Mouse (Mus musculus) hindbrain, embryonic 15.5 days (tissue): Measurements from ENCODE around the gene Trim62. TPM values are rescaled to one million over a fixed set of nuclear protein-coding genes. Genes with fewer than 3 reads are reported as not detected.
A peak's percentile ranks its signal among the peaks of the same experiment; 100 is the strongest.

Experiments used
- ATAC-seq: fragments of 200-750 bp; cut with Nextera tagmentation; 2 replicates; pipeline ENCODE4 v1.8.0; 2017; ENCODE audit warnings: low read depth, moderate number of reproducible peaks, moderate TSS enrichment; ENCODE audit not compliant: low FRiP score
- H3K27ac ChIP-seq: fragments of 300-500 bp; sonication (generic); replicated peaks from 2 replicates; pipeline ENCODE4 v1.5.1; 2015; ENCODE audit warnings: mild to moderate bottlenecking, inconsistent platforms
- H3K27me3 ChIP-seq: fragments of 300-500 bp; sonication (generic); 2 replicates; pipeline ENCODE4 v1.6.1; 2015; ENCODE audit warnings: control low read depth, inconsistent platforms
- H3K36me3 ChIP-seq: fragments of 300-500 bp; sonication (generic); 2 replicates; pipeline ENCODE4 v1.6.1; 2015; ENCODE audit warnings: control low read depth, inconsistent platforms
- H3K4me1 ChIP-seq: fragments of 300-500 bp; sonication (generic); replicated peaks from 2 replicates; pipeline ENCODE4 v1.6.1; 2015; ENCODE audit warnings: control low read depth, inconsistent platforms
- H3K4me2 ChIP-seq: fragments of 300-500 bp; sonication (generic); 2 replicates; pipeline ENCODE4 v1.6.1; 2015; ENCODE audit warnings: moderate library complexity, mild to moderate bottlenecking, inconsistent platforms
- H3K4me3 ChIP-seq: fragments of 300-500 bp; sonication (generic); 2 replicates; pipeline ENCODE4 v1.5.1; 2015; ENCODE audit warnings: mild to moderate bottlenecking, inconsistent platforms
- H3K9ac ChIP-seq: fragments of 300-500 bp; sonication (generic); 2 replicates; pipeline ENCODE4 v1.6.1; 2015; ENCODE audit warnings: inconsistent platforms
- H3K9me3 ChIP-seq: fragments of 300-500 bp; sonication (generic); 2 replicates; pipeline ENCODE4 v1.6.1; 2016; ENCODE audit warnings: control low read depth, inconsistent platforms
- WGBS: fragments of 180-500 bp; shearing (Covaris S2); methylation state at CpG from one replicate; pipeline ENCODE4 v1.1.7; 2015; 5-methylcytosine and 5-hydroxymethylcytosine counted together
- polyA plus RNA-seq: library from polyadenylated mRNA; unstranded; fragments of >200 nt; fragmentation: Nextera tagmentation; extraction: Ambion mirVana; gene quantifications from 2 replicates; pipeline ENCODE4 v1.2.1, GENCODE M21; 2015

The Trim62 gene
- polyA plus RNA-seq, 1 experiment from 2014 or later: 28.4 TPM

GRCm38 (mm10) chr4:128902390-128902789 is 19.0 kb downstream of the Trim62 start:
- Histone ChIP-seq H3K9me3 (no peaks in the 10 kb centered on the region), H3K4me1 (peaks cover 39% of the 10 kb centered on the region), H3K9ac (no peak overlapping the region), H3K4me3 (no peak overlapping the region), H3K4me2 (no peak overlapping the region), H3K27me3 (no peaks in the 10 kb centered on the region), H3K36me3 (peaks cover 15% of the 10 kb centered on the region; the same call in 1 of the 2 replicates), H3K27ac (no peak overlapping the region)
- ATAC-seq: no peak
- WGBS: 81% methylated on average over 8 of the region's 8 CpGs

DNA sequence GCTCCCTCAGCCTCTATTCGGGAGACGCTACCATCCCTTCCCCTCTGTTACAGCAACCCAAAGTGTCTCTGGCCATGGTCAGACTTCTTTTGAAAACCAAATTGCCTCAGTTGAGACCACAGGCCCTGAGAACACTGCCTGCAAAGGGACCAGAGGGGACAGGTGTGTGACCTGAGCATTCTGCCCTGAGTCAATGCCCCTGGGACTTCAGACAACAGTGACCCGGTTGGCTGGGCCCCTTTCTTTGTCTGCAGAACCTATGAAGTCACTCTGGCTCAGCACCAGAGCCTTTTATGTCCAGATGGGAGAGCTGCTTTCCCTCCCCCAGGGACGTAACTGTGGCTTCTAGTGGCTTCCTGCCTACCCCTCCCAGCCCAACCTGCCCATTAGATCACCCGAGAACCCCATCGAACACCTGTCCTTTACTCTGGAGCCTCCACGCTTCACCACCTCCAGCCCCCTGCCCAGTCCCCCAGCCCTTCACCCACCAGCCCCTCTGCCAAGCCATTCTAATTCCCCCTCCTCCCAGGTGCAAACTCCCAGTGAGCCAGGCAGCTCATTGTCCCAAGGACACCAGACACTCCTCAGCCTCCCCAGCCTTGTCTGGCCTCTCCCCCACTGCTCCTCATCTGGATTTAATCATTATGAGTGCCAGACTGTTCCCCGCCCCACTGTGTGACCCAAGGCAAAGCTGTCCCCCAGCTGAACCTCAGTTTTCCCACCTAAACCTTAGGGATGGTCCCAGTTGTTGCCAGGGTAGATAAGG is 20.8 kb downstream of the Trim62 start:
- WGBS: 52% methylated on average over 8 of the region's 8 CpGs

DNA sequence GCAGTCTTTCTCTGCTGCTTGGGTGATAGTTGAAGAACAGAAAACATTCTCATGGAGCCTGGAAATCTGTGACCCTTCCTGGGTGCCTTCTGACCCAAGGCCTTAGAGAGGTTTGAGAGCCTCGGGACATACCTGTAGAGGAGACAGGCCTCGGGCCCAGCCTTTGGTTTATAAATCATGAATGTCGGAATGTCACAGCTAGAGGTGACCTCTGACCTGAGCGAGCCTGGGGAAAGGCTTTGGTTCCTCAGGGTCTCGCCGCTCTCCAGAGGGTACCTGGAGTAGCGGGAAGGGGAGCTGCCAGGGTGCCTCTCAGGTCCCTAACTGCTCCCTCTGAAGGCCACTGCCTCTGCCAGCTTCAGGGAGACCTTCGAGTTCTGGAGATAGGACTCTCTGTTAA is 21.9 kb downstream of the Trim62 start:
- no peaks in the 10 kb centered on the region for H3K9me3 ChIP-seq
- ATAC-seq: no peak
- H3K27ac ChIP-seq: no peak overlapping the region
- no peaks in the 10 kb centered on the region for H3K27me3 ChIP-seq
- H3K4me2 ChIP-seq: no peak overlapping the region
- H3K4me1 ChIP-seq: peaks cover 13% of the 10 kb centered on the region
- no peak overlapping the region for H3K9ac ChIP-seq
- peaks cover 20% of the 10 kb centered on the region for H3K36me3 ChIP-seq
- WGBS: 34% methylated on average over 8 of the region's 8 CpGs
- no peak overlapping the region for H3K4me3 ChIP-seq

More for the DNA sequence above, 20.8 kb downstream of the Trim62 start:
- Histone ChIP-seq H3K27ac (no peak overlapping the region), H3K4me1 (peaks cover 23% of the 10 kb centered on the region), H3K4me2 (no peak overlapping the region), H3K9me3 (no peaks in the 10 kb centered on the region), H3K4me3 (no peak overlapping the region), H3K9ac (no peak overlapping the region), H3K27me3 (no peaks in the 10 kb centered on the region), H3K36me3 (peaks cover 15% of the 10 kb centered on the region; the same call in 1 of the 2 replicates)
- ATAC-seq: no peak

GRCm38 (mm10) chr4:128906757-128907156 is 23.4 kb downstream of the Trim62 start:
- peaks cover 26% of the 10 kb centered on the region for H3K36me3 ChIP-seq
- H3K9ac ChIP-seq: no peak overlapping the region
- WGBS: 50% methylated on average over 8 of the region's 8 CpGs
- no peaks in the 10 kb centered on the region for H3K9me3 ChIP-seq
- H3K4me3 ChIP-seq: no peak overlapping the region
- no peak overlapping the region for H3K4me2 ChIP-seq
- ATAC-seq: no peak
- H3K27me3 ChIP-seq: no peaks in the 10 kb centered on the region
- H3K4me1 ChIP-seq: peaks cover 11% of the 10 kb centered on the region; the same call in 1 of the 2 replicates
- no peak overlapping the region for H3K27ac ChIP-seq

DNA sequence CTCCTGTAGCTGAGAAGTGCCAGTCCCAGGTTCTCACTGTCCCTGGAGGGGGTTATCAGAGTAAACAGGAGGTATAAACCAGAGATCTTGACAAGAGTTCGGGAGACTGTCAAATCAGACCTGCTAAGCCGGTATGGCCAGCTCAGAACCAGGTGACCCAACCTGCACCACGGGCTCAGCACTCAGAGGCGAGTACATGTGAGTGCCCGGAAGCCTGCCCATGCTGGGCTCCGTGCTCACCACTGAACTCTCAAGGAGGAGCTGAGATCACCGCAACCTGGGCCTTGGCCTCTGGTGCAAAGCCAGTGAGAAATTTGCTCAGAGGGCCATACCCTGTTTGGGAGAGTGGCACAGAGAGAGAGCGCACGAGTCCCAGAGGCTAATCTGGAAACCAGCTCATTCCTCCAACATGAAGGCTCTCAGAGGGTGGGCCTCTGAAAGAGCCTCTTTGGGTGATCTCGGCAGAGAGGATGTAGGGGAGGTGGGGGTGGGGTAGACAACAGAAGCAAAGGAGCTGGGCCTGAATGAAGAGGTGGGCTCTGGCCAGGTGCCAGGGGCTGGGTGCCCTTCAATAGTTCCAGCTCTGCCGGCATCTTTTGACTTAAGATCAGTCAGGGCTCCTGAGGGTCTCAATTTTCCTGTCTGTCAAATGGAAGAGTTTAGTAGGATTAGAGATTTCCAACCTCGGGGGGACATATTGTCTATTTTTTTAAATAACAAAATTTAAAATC is 24.0 kb downstream of the Trim62 start:
- H3K36me3 ChIP-seq: peaks cover 23% of the 10 kb centered on the region
- WGBS: 74% methylated on average over 12 of the region's 12 CpGs
- no peak overlapping the region for H3K4me2 ChIP-seq
- no peak overlapping the region for H3K4me3 ChIP-seq
- no peaks in the 10 kb centered on the region for H3K27me3 ChIP-seq
- no peak for ATAC-seq
- no peaks in the 10 kb centered on the region for H3K9me3 ChIP-seq
- H3K4me1 ChIP-seq: peaks cover 11% of the 10 kb centered on the region; the same call in 1 of the 2 replicates
- no peak overlapping the region for H3K27ac ChIP-seq
- no peak overlapping the region for H3K9ac ChIP-seq

DNA sequence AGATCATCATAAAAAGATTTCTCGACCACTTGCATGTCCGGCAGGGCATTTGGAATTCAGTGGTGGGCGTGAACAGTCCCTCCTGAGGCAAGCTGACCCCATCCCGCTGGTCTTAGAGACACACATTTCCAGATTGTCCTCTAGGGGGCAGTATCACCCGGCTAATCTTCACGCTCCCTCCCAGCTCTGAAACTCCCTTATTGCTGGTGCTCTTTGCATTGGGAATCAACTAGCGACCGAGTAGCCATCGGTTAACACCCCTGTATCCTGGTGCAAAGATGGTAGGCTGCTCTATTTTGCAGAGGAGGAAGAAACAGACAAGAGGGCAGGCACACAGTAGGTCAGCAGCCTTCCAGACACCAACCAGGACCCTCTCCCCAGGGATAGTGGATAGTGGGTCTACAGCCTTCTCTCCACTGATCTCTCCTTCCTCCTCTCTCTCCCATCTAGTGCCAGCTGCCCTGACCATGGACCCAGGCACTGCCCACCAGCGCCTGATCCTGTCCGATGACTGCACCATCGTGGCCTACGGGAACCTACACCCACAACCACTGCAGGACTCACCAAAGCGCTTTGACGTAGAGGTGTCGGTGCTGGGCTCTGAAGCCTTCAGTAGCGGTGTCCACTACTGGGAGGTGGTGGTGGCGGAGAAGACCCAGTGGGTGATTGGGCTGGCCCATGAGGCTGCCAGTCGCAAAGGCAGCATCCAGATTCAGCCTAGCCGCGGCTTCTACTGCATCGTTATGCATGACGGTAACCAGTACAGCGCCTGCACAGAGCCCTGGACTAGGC is 25.4 kb downstream of the Trim62 start:
- no peak overlapping the region for H3K9ac ChIP-seq
- H3K4me3 ChIP-seq: no peak overlapping the region
- H3K27me3 ChIP-seq: no peaks in the 10 kb centered on the region
- H3K9me3 ChIP-seq: no peaks in the 10 kb centered on the region
- ATAC-seq: peak; percentile 57; the same call in 1 of the 2 replicates
- WGBS: 64% methylated on average over 24 of the region's 24 CpGs
- peaks cover 11% of the 10 kb centered on the region; the same call in 1 of the 2 replicates for H3K4me1 ChIP-seq
- H3K4me2 ChIP-seq: no peak overlapping the region
- peaks cover 11% of the 10 kb centered on the region; the same call in 1 of the 2 replicates for H3K36me3 ChIP-seq
- no peak overlapping the region for H3K27ac ChIP-seq

DNA sequence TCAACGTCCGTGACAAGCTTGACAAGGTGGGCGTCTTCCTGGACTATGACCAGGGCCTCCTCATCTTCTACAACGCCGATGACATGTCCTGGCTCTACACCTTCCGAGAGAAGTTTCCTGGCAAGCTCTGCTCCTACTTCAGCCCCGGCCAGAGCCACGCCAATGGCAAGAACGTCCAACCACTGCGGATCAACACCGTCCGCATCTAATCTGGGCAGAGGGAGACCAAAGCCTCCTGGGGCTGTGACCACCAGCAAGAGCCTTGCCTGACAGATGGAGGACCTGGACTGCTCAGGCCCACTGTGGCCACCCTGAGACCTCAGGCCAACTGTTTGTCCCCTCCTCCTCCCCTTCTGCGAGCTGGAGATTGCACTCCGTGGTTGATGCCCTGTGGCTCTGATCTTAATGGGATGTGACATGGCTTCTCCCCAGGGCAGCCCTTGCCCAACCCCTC is 26.0 kb downstream of the Trim62 start:
- Histone ChIP-seq H3K9ac (no peak overlapping the region), H3K4me3 (no peak overlapping the region), H3K36me3 (peaks cover 11% of the 10 kb centered on the region; the same call in 1 of the 2 replicates), H3K4me1 (peaks cover 6% of the 10 kb centered on the region; the same call in 1 of the 2 replicates), H3K27ac (no peak overlapping the region), H3K9me3 (no peaks in the 10 kb centered on the region), H3K4me2 (no peak overlapping the region), H3K27me3 (no peaks in the 10 kb centered on the region)
- WGBS: 83% methylated on average over 14 of the region's 14 CpGs
- no peak for ATAC-seq

- Histone ChIP-seq H3K9me3 (no peaks in the 10 kb centered on the region), H3K4me2 (no peak overlapping the region), H3K9ac (no peak overlapping the region), H3K4me3 (no peak overlapping the region), H3K36me3 (peaks cover 11% of the 10 kb centered on the region; the same call in 1 of the 2 replicates), H3K27ac (no peak overlapping the region), H3K27me3 (no peaks in the 10 kb centered on the region), H3K4me1 (no peaks in the 10 kb centered on the region)
- 79% methylated on average over 8 of the region's 8 CpGs for WGBS
- no peak for ATAC-seq
Measured at GRCm38 (mm10) chr4:128910276-128911063, 27.1 kb downstream of the Trim62 start.

- no peak for ATAC-seq
Measured at GRCm38 (mm10) chr4:128912085-128912484, 28.7 kb downstream of the Trim62 start.

DNA sequence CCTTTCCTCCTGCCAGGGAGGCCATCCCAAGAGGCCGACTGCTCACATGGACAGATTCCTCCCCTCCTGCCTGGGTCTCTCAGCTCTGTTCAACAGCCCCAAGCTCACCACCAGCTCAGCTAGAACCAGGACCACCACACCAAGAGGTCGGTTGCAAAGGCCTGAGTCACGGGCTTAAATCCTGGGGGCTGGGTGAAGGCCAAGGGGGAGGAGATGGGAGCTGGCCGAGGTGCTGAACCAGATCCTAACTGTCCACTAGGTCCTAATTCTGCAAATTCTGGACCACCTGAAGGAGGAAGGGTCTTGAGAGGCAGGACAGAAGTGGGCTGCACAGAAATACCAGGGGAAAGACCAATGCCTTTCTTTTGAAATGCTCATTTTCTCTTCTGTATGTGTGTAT is 30.4 kb downstream of the Trim62 start:
- 31% methylated on average over 4 of the region's 4 CpGs for WGBS
- H3K9me3 ChIP-seq: no peaks in the 10 kb centered on the region
- H3K9ac ChIP-seq: no peak overlapping the region
- H3K36me3 ChIP-seq: peaks cover 11% of the 10 kb centered on the region; the same call in 1 of the 2 replicates
- ATAC-seq: no peak
- H3K27me3 ChIP-seq: 0 out of 2 replicates have a peak, but pooled peaks cover 3% of the 10 kb centered on the region
- H3K4me3 ChIP-seq: no peak overlapping the region
- no peak overlapping the region for H3K4me2 ChIP-seq
- no peaks in the 10 kb centered on the region for H3K4me1 ChIP-seq
- no peak overlapping the region for H3K27ac ChIP-seq

More at GRCm38 (mm10) chr4:128912085-128912484, 28.7 kb downstream of the Trim62 start:
- Histone ChIP-seq H3K4me1 (no peaks in the 10 kb centered on the region), H3K27ac (no peak overlapping the region), H3K4me3 (no peak overlapping the region), H3K9ac (no peak overlapping the region), H3K36me3 (peaks cover 11% of the 10 kb centered on the region; the same call in 1 of the 2 replicates), H3K9me3 (no peaks in the 10 kb centered on the region), H3K4me2 (no peak overlapping the region), H3K27me3 (0 out of 2 replicates have a peak, but pooled peaks cover 3% of the 10 kb centered on the region)
- WGBS: 92% methylated on average over 10 of the region's 10 CpGs

GRCm38 (mm10) chr4:128917119-128917518 is 33.7 kb downstream of the Trim62 start:
- no peaks in the 10 kb centered on the region for H3K9me3 ChIP-seq
- no peak for ATAC-seq
- 74% methylated on average over 3 of the region's 3 CpGs for WGBS
- no peak overlapping the region for H3K4me3 ChIP-seq
- no peak overlapping the region for H3K4me2 ChIP-seq
- H3K4me1 ChIP-seq: no peaks in the 10 kb centered on the region
- H3K36me3 ChIP-seq: no peaks in the 10 kb centered on the region
- no peak overlapping the region for H3K9ac ChIP-seq
- H3K27ac ChIP-seq: no peak overlapping the region
- H3K27me3 ChIP-seq: 0 out of 2 replicates have a peak, but pooled peaks cover 3% of the 10 kb centered on the region
